Mouse (Mus musculus): Measurements from ENCODE around the gene Hdhd5. TPM values are rescaled to one million over a fixed set of nuclear protein-coding genes. Genes with fewer than 3 reads are reported as not detected.

The Hdhd5 gene
- polyA plus RNA-seq, 1 experiment from 2014 or later = 15.2 TPM

DNA sequence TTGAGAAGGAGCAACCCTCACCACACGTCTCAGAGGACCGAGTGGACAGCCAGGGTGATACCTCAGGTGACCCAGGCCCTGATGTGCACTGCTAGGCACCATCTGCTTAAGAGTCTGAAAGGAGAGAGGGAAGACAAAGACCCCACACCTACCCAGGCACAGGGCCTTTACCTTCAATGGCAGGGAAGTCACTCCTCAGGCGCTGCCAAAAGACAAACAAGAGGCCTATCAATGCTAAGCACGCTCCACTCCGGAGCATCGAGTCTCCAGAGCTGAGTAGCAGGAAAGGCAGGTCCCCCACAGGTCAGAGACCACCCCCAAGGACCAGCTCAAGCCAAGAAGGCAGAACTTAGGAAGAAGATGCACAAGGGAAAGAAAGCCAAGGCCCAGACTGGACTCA lies 14.2 kb downstream of the Hdhd5 start:
- H3K36me3 ChIP-seq (ENCODE audit: control insufficient read depth, insufficient read depth, low read length) = peaks cover 29% of the 10 kb centered on the region; the same call in 1 of the 2 replicates
- H3K27me3 ChIP-seq (ENCODE audit: control insufficient read depth, insufficient read depth, low read length) = no peaks in the 10 kb centered on the region
- H3K4me2 ChIP-seq (replicated peaks; ENCODE audit: low read depth, low read length) = no peak overlapping the region
- no peak overlapping the region for H3K9ac ChIP-seq (ENCODE audit: low read depth, low read length)
- no peak overlapping the region for H3K4me3 ChIP-seq (ENCODE audit: low read length)
- no peak for ATAC-seq (ENCODE audit: low FRiP score, low TSS enrichment)
- no peaks in the 10 kb centered on the region for H3K4me1 ChIP-seq (ENCODE audit: control insufficient read depth, insufficient read depth, low read length)
- no peaks in the 10 kb centered on the region for H3K9me3 ChIP-seq (ENCODE audit: control insufficient read depth, low read length)
- 90% methylated on average over 6 of the region's 6 CpGs for WGBS
- H3K27ac ChIP-seq (ENCODE audit: low read depth, low read length) = no peak overlapping the region

DNA sequence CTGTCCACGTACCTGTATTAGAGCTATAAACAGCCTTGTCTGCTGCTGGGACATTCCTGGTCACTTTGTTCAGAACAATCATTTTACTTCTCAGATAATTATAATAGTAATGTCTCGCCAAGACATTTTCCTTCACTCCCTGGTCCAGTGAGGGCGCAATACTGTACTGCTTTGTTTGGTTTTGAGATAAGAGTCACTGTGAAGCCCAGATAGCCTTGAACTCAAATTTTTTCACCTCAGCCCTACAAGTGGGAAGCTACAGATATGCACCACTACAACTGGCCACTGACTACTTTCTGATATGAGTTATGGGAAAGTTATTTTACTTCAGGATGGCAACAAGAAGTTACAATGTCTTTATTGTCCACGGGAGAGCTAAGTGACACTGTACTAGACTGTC lies 14.7 kb downstream of the Hdhd5 start:
- WGBS = 89% methylated on average over 4 of the region's 4 CpGs
- Histone ChIP-seq H3K4me1 (ENCODE audit: control insufficient read depth, insufficient read depth, low read length) (no peaks in the 10 kb centered on the region), H3K27me3 (ENCODE audit: control insufficient read depth, insufficient read depth, low read length) (no peaks in the 10 kb centered on the region), H3K9me3 (ENCODE audit: control insufficient read depth, low read length) (no peaks in the 10 kb centered on the region), H3K4me3 (ENCODE audit: low read length) (no peak overlapping the region), H3K9ac (ENCODE audit: low read depth, low read length) (no peak overlapping the region), H3K4me2 (replicated peaks; ENCODE audit: low read depth, low read length) (no peak overlapping the region), H3K36me3 (ENCODE audit: control insufficient read depth, insufficient read depth, low read length) (peaks cover 31% of the 10 kb centered on the region), H3K27ac (ENCODE audit: low read depth, low read length) (no peak overlapping the region)
- no peak for ATAC-seq (ENCODE audit: low FRiP score, low TSS enrichment)

DNA sequence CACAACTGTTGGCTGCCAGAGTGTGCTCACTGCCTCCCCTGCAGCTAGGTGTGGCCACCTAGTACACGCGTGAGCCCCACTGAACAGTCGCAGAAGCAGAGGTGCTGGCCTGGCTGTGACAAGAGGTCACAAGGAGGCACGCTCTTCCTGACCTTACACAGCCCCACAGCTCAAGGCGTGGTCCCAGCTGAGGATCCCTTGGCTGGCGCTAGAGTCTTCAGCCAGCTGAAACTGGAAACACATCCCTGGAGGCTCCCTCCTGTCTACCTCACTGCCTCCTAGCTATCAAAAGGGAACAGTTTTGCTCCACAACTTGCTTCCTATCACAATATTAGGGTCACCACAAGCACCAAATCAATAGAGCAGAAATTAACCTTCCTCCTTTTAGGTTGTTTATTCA lies 19.9 kb downstream of the Hdhd5 start:
- Histone ChIP-seq H3K9ac (ENCODE audit: low read depth, low read length) (no peak overlapping the region), H3K4me1 (ENCODE audit: control insufficient read depth, insufficient read depth, low read length) (no peaks in the 10 kb centered on the region), H3K36me3 (ENCODE audit: control insufficient read depth, insufficient read depth, low read length) (peaks cover 35% of the 10 kb centered on the region), H3K27me3 (ENCODE audit: control insufficient read depth, insufficient read depth, low read length) (no peaks in the 10 kb centered on the region), H3K27ac (ENCODE audit: low read depth, low read length) (no peak overlapping the region), H3K4me2 (replicated peaks; ENCODE audit: low read depth, low read length) (no peak overlapping the region), H3K4me3 (ENCODE audit: low read length) (no peak overlapping the region), H3K9me3 (ENCODE audit: control insufficient read depth, low read length) (no peaks in the 10 kb centered on the region)
- WGBS = 79% methylated on average over 6 of the region's 6 CpGs
- no peak for ATAC-seq (ENCODE audit: low FRiP score, low TSS enrichment)

DNA sequence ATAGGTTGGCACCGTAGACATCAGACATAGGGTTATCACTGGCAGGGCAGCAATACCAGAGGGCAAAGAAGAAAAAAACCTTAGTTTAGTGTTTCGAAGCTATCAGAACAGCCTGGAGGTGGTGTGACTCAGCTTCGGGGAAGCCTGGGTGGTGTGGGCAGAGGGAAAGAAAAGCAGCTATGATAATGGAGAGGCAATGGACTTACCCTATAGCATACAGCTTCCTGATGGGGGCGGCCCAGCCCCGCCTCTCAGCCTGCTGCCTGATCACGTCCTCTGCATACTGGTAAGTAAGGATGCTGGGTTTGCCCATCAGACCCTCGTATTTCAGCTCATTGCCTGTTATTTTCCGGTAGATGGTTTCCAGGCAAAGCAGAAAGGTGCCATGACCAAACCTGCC lies 20.7 kb downstream of the Hdhd5 start:
- no peak for ATAC-seq (ENCODE audit: low FRiP score, low TSS enrichment)
- H3K27ac ChIP-seq (ENCODE audit: low read depth, low read length) = no peak overlapping the region
- H3K9ac ChIP-seq (ENCODE audit: low read depth, low read length) = no peak overlapping the region
- no peak overlapping the region for H3K4me2 ChIP-seq (replicated peaks; ENCODE audit: low read depth, low read length)
- H3K4me3 ChIP-seq (ENCODE audit: low read length) = no peak overlapping the region
- H3K4me1 ChIP-seq (ENCODE audit: control insufficient read depth, insufficient read depth, low read length) = no peaks in the 10 kb centered on the region
- H3K9me3 ChIP-seq (ENCODE audit: control insufficient read depth, low read length) = no peaks in the 10 kb centered on the region
- peaks cover 35% of the 10 kb centered on the region for H3K36me3 ChIP-seq (ENCODE audit: control insufficient read depth, insufficient read depth, low read length)
- no peaks in the 10 kb centered on the region for H3K27me3 ChIP-seq (ENCODE audit: control insufficient read depth, insufficient read depth, low read length)
- WGBS = 85% methylated on average over 8 of the region's 8 CpGs

DNA sequence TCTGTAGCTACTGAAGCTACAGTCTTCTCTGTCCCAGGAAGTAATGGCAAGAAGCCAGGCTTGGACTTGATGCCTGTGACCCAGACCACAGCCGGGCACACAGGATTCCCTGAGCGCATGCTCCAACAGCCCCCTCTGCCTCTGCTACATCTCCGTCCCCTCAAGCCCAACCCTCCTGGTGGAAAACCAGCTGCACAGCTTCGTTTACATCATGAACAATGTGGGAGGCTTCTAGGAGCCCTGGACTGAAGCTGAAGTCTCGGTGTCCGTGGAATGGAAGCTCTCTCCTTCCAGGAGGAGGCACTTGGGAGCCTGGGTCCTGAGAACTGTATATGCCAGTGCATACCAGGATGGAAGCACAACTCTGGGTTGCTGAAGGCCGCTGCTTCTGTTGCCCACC lies 21.1 kb downstream of the Hdhd5 start:
- Histone ChIP-seq H3K4me3 (ENCODE audit: low read length) (no peak overlapping the region), H3K36me3 (ENCODE audit: control insufficient read depth, insufficient read depth, low read length) (peaks cover 35% of the 10 kb centered on the region)
- no peak for ATAC-seq (ENCODE audit: low FRiP score, low TSS enrichment)

DNA sequence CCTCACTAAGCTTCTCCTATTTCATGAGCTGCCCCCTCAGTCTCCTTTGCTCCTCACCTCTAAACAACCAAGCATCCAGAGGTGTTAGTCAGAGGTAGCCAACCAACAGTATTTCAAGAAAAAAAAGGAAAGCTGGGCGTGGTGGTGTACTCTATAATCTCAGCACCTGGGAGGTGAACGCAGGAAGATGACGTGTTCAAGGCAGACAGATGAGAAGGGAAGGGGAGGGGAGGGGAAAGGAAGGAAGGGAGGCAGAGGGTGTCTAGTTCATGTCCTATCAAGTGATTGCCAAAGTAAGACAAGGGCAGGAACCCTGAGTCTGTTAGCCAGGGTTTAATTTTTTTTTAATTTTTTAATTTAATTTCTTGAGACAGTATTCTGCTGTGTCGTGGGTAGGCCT lies 22.5 kb downstream of the Hdhd5 start:
- WGBS = 70% methylated on average over 4 of the region's 4 CpGs
- Histone ChIP-seq H3K36me3 (ENCODE audit: control insufficient read depth, insufficient read depth, low read length) (peaks cover 28% of the 10 kb centered on the region), H3K27ac (ENCODE audit: low read depth, low read length) (no peak overlapping the region), H3K9ac (ENCODE audit: low read depth, low read length) (no peak overlapping the region), H3K4me2 (replicated peaks; ENCODE audit: low read depth, low read length) (no peak overlapping the region), H3K4me3 (ENCODE audit: low read length) (no peak overlapping the region), H3K27me3 (ENCODE audit: control insufficient read depth, insufficient read depth, low read length) (no peaks in the 10 kb centered on the region), H3K4me1 (ENCODE audit: control insufficient read depth, insufficient read depth, low read length) (no peaks in the 10 kb centered on the region), H3K9me3 (ENCODE audit: control insufficient read depth, low read length) (no peaks in the 10 kb centered on the region)
- no peak for ATAC-seq (ENCODE audit: low FRiP score, low TSS enrichment)

More for the DNA sequence above, 21.1 kb downstream of the Hdhd5 start:
- H3K9ac ChIP-seq (ENCODE audit: low read depth, low read length) = no peak overlapping the region
- H3K27ac ChIP-seq (ENCODE audit: low read depth, low read length) = no peak overlapping the region
- H3K4me1 ChIP-seq (ENCODE audit: control insufficient read depth, insufficient read depth, low read length) = no peaks in the 10 kb centered on the region
- WGBS = 89% methylated on average over 7 of the region's 7 CpGs
- H3K4me2 ChIP-seq (replicated peaks; ENCODE audit: low read depth, low read length) = no peak overlapping the region
- no peaks in the 10 kb centered on the region for H3K27me3 ChIP-seq (ENCODE audit: control insufficient read depth, insufficient read depth, low read length)
- H3K9me3 ChIP-seq (ENCODE audit: control insufficient read depth, low read length) = no peaks in the 10 kb centered on the region

DNA sequence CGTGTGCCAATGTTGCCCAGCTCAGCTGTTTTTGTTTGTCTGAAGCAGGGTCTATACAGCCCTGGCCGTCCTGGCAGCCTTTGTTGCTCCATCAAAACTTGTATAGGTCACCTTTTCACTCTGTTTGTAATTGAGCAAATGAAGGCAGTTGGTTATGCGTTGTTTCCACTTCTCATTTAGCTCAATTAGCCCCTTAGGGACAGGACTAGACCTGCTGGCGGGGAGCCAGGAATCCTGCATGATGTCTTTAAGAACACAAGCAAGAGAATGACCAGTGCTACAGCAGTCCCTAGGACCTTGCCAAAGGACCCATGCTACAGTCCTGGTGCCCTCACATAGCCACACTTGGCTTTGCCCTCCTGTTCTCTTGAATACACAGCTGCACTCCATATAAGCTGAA lies 25.6 kb downstream of the Hdhd5 start:
- H3K4me3 ChIP-seq (ENCODE audit: low read length) = no peak overlapping the region
- no peak overlapping the region for H3K27ac ChIP-seq (ENCODE audit: low read depth, low read length)
- no peak for ATAC-seq (ENCODE audit: low FRiP score, low TSS enrichment)
- no peak overlapping the region for H3K9ac ChIP-seq (ENCODE audit: low read depth, low read length)
- no peaks in the 10 kb centered on the region for H3K27me3 ChIP-seq (ENCODE audit: control insufficient read depth, insufficient read depth, low read length)
- H3K4me1 ChIP-seq (ENCODE audit: control insufficient read depth, insufficient read depth, low read length) = no peaks in the 10 kb centered on the region
- peaks cover 19% of the 10 kb centered on the region for H3K36me3 ChIP-seq (ENCODE audit: control insufficient read depth, insufficient read depth, low read length)
- H3K9me3 ChIP-seq (ENCODE audit: control insufficient read depth, low read length) = peaks cover 2% of the 10 kb centered on the region; the same call in 1 of the 2 replicates
- no peak overlapping the region for H3K4me2 ChIP-seq (replicated peaks; ENCODE audit: low read depth, low read length)
- 75% methylated on average over 4 of the region's 4 CpGs for WGBS

DNA sequence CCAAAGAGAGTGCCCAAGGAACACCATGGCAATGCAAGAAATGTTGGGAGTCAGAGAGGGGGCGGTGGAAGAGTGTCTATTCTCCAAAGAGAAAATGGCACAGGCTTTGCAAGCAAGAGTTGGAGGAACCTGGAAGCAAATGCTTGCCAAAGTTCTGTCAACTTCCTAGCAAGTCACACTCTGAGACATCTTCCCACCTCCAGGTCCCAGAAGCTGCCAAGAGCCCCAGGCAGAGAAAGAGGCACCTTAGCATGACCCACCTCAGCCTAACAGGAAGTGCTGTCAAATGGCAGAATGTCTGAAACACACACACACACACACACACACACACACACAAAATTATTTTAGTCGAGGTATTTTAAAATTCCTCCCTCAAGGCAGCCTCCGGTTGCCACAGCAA lies 27.1 kb downstream of the Hdhd5 start:
- H3K36me3 ChIP-seq (ENCODE audit: control insufficient read depth, insufficient read depth, low read length) = peaks cover 6% of the 10 kb centered on the region; the same call in 1 of the 2 replicates
- H3K4me2 ChIP-seq (replicated peaks; ENCODE audit: low read depth, low read length) = no peak overlapping the region
- H3K27me3 ChIP-seq (ENCODE audit: control insufficient read depth, insufficient read depth, low read length) = no peaks in the 10 kb centered on the region
- 76% methylated on average over 3 of the region's 3 CpGs for WGBS
- no peaks in the 10 kb centered on the region for H3K4me1 ChIP-seq (ENCODE audit: control insufficient read depth, insufficient read depth, low read length)
- no peak overlapping the region for H3K27ac ChIP-seq (ENCODE audit: low read depth, low read length)
- no peak for ATAC-seq (ENCODE audit: low FRiP score, low TSS enrichment)
- H3K4me3 ChIP-seq (ENCODE audit: low read length) = no peak overlapping the region
- H3K9ac ChIP-seq (ENCODE audit: low read depth, low read length) = no peak overlapping the region
- peaks cover 5% of the 10 kb centered on the region; the same call in 1 of the 2 replicates for H3K9me3 ChIP-seq (ENCODE audit: control insufficient read depth, low read length)

DNA sequence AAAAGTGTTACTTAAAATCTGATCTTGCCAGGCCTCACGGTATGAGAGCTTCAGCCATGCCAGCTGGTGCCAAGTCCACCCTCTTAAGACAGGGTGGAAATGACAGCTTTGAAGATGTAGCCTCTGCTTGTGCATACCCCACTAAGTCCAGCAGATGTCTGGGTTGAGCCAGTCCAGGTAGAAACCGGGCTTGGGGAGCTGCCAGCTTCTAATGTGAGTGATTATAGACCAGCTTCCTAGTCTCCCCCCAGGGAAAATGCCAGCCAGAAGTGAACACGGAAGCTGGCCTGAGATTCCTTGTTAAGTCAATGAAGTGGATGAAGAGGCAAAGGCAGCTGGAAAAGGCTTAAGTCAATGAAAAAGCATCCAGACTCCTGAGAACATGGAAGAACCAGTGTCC lies 34.6 kb downstream of the Hdhd5 start:
- ATAC-seq (ENCODE audit: low FRiP score, low TSS enrichment) = no peak
- H3K9me3 ChIP-seq (ENCODE audit: control insufficient read depth, low read length) = peaks cover 5% of the 10 kb centered on the region; the same call in 1 of the 2 replicates
- WGBS = 73% methylated on average over 3 of the region's 3 CpGs

More for the DNA sequence above, 34.6 kb downstream of the Hdhd5 start:
- H3K27ac ChIP-seq (ENCODE audit: low read depth, low read length) = no peak overlapping the region
- peaks cover 10% of the 10 kb centered on the region for H3K4me1 ChIP-seq (ENCODE audit: control insufficient read depth, insufficient read depth, low read length)
- H3K4me2 ChIP-seq (replicated peaks; ENCODE audit: low read depth, low read length) = no peak overlapping the region
- H3K4me3 ChIP-seq (ENCODE audit: low read length) = no peak overlapping the region
- H3K36me3 ChIP-seq (ENCODE audit: control insufficient read depth, insufficient read depth, low read length) = no peaks in the 10 kb centered on the region
- H3K27me3 ChIP-seq (ENCODE audit: control insufficient read depth, insufficient read depth, low read length) = peaks cover 17% of the 10 kb centered on the region
- H3K9ac ChIP-seq (ENCODE audit: low read depth, low read length) = no peak overlapping the region

Measured in kidney, embryonic 14.5 days (tissue).